Mouse (Mus musculus) liver, adult 2 months (tissue): Measurements from ENCODE around the gene Tmem50b. TPM values are rescaled to one million over a fixed set of nuclear protein-coding genes. Genes with fewer than 3 reads are reported as not detected.

ENCODE experiments used
- DNase-seq: peaks from one replicate; pipeline ENCODE4 v3.0.0-alpha.2; 2011; ENCODE audit warnings: low read depth, low spot score; ENCODE audit errors: extremely low read depth
- H3K27ac ChIP-seq: fragments of 200-500 bp; replicated peaks from 2 replicates; pipeline ENCODE4 v1.5.1; 2012; ENCODE audit warnings: low read depth, mild to moderate bottlenecking, control low read depth, inconsistent platforms, low read length; ENCODE audit not compliant: insufficient read depth
- H3K27me3 ChIP-seq: fragments of 200-500 bp; 2 replicates; pipeline ENCODE4 v1.6.1; 2012; ENCODE audit warnings: mild to moderate bottlenecking, moderate library complexity, low read length, inconsistent platforms; ENCODE audit not compliant: control insufficient read depth, insufficient read depth
- H3K36me3 ChIP-seq: fragments of 200-500 bp; 2 replicates; pipeline ENCODE4 v1.6.1; 2012; ENCODE audit warnings: low read length, inconsistent platforms; ENCODE audit not compliant: control insufficient read depth, insufficient read depth
- H3K4me1 ChIP-seq: fragments of 200-500 bp; 2 replicates; pipeline ENCODE4 v1.6.1; 2011; ENCODE audit warnings: low read length; ENCODE audit not compliant: control insufficient read depth, insufficient read depth
- H3K4me3 ChIP-seq: fragments of 200-500 bp; 2 replicates; pipeline ENCODE4 v1.5.1; 2011; ENCODE audit warnings: low read depth, mild to moderate bottlenecking, control low read depth, low read length, moderate library complexity; ENCODE audit not compliant: insufficient read depth
- H3K79me2 ChIP-seq: fragments of 200-500 bp; 2 replicates; pipeline ENCODE4 v1.6.1; 2012; ENCODE audit warnings: inconsistent platforms, mild to moderate bottlenecking, low read length, moderate library complexity; ENCODE audit not compliant: control insufficient read depth, insufficient read depth
- H3K9ac ChIP-seq: fragments of 200-500 bp; 2 replicates; pipeline ENCODE4 v1.6.1; 2012; ENCODE audit warnings: low read depth, mild to moderate bottlenecking, control low read depth, inconsistent platforms, low read length
- CTCF ChIP-seq: fragments of 200-500 bp; IDR thresholded peaks from 2 replicates; pipeline ENCODE4 v1.5.1; 2011; ENCODE audit warnings: low read depth, low read length, control low read depth
- POLR2A ChIP-seq: fragments of 200-500 bp; IDR thresholded peaks from 2 replicates; pipeline ENCODE4 v1.6.1; 2011; ENCODE audit warnings: low read length, control low read depth; ENCODE audit not compliant: insufficient read depth; ENCODE audit errors: extremely low read depth
- WGBS: fragments of 180-500 bp; shearing (Covaris S2); methylation state at CpG from one replicate; pipeline ENCODE4 v1.1.7; 2018; 5-methylcytosine and 5-hydroxymethylcytosine counted together
- polyA plus RNA-seq: library from polyadenylated mRNA; depleted of rRNA; stranded (reverse); fragments of >200 nt; gene quantifications from 2 replicates; pipeline ENCODE4 v1.2.3, GENCODE M21; 2012
- total RNA-seq: library from RNA; depleted of rRNA; stranded (reverse); fragments of >200 nt; gene quantifications from 2 replicates; pipeline ENCODE4 v1.2.3, GENCODE M21; 2014

Tmem50b gene
- total and polyA plus RNA-seq, 2 experiments = 3.0 to 6.2 TPM

DNA sequence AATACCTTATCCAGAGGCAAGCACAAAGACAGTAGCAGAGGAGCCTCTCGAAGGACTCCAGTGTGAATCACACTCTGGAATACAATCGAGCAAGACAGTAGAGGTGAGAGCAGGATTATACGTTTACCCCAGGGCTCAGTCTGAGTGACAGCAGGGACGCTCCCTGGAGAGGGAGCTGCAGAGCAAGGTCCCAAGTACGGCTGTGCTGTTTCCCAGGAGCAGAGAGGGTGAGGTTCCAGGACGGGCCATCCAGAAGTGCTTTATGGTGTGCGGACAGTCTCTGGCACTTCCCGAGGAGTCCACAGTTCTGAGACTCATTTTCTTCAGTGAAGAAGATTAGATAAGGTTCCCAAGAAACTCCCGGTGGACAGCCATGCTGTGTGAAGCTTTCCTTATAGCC is 45.5 kb downstream of the Tmem50b start:
- Histone ChIP-seq H3K4me1 (peaks cover 6% of the 10 kb centered on the region), H3K36me3 (peaks cover 5% of the 10 kb centered on the region; the same call in 1 of the 2 replicates), H3K27me3 (no peaks in the 10 kb centered on the region), H3K4me3 (no peak overlapping the region), H3K9ac (no peak overlapping the region), H3K27ac (no peak overlapping the region), H3K79me2 (peaks cover 12% of the 10 kb centered on the region; the same call in 1 of the 2 replicates)
- TF ChIP-seq CTCF = no peak
- no peak for TF ChIP-seq POLR2A
- DNase-seq = no peak
- 78% methylated on average over 9 of the region's 9 CpGs for WGBS

- H3K27me3 ChIP-seq = no peaks in the 10 kb centered on the region
- H3K79me2 ChIP-seq = peaks cover 12% of the 10 kb centered on the region; the same call in 1 of the 2 replicates
- TF ChIP-seq CTCF (no peak), POLR2A (no peak)
- WGBS = 72% methylated on average over 10 of the region's 10 CpGs
- peaks cover 5% of the 10 kb centered on the region; the same call in 1 of the 2 replicates for H3K36me3 ChIP-seq
- H3K4me3 ChIP-seq = no peak overlapping the region
- no peak overlapping the region for H3K9ac ChIP-seq
- DNase-seq = no peak
- no peak overlapping the region for H3K27ac ChIP-seq
- peaks cover 6% of the 10 kb centered on the region for H3K4me1 ChIP-seq
Measured at GRCm38 (mm10) chr16:91551081-91551524, 46.5 kb downstream of the Tmem50b start.

- no peak for DNase-seq
- no peaks in the 10 kb centered on the region for H3K27me3 ChIP-seq
- TF ChIP-seq CTCF (no peak), POLR2A (no peak)
- peaks cover 11% of the 10 kb centered on the region for H3K4me1 ChIP-seq
- WGBS = 73% methylated on average over 5 of the region's 5 CpGs
- no peak overlapping the region for H3K9ac ChIP-seq
- H3K27ac ChIP-seq = no peak overlapping the region
- H3K36me3 ChIP-seq = no peaks in the 10 kb centered on the region
- H3K4me3 ChIP-seq = no peak overlapping the region
- H3K79me2 ChIP-seq = peaks cover 7% of the 10 kb centered on the region; the same call in 1 of the 2 replicates
Measured at GRCm38 (mm10) chr16:91549616-91550015, 48.0 kb downstream of the Tmem50b start.

GRCm38 (mm10) chr16:91548996-91549395 is 48.6 kb downstream of the Tmem50b start:
- Histone ChIP-seq H3K79me2 (peaks cover 7% of the 10 kb centered on the region; the same call in 1 of the 2 replicates), H3K27ac (no peak overlapping the region), H3K4me1 (peaks cover 11% of the 10 kb centered on the region), H3K27me3 (no peaks in the 10 kb centered on the region), H3K36me3 (no peaks in the 10 kb centered on the region), H3K4me3 (0 out of 2 replicates have a peak overlapping the region, but pooled peaks have one; percentile 5), H3K9ac (no peak overlapping the region)
- no peak for DNase-seq
- TF ChIP-seq POLR2A = no peak
- TF ChIP-seq CTCF = no peak
- WGBS = 75% methylated on average over 2 of the region's 2 CpGs

- Histone ChIP-seq H3K4me1 (peaks cover 11% of the 10 kb centered on the region), H3K27ac (no peak overlapping the region), H3K9ac (0 out of 2 replicates have a peak overlapping the region, but pooled peaks have one; percentile 7), H3K36me3 (no peaks in the 10 kb centered on the region), H3K27me3 (no peaks in the 10 kb centered on the region), H3K79me2 (peaks cover 7% of the 10 kb centered on the region; the same call in 1 of the 2 replicates), H3K4me3 (peak overlapping the region; percentile 5; the same call in 1 of the 2 replicates)
- TF ChIP-seq POLR2A (no peak), CTCF (no peak)
- 52% methylated on average over 5 of the region's 5 CpGs for WGBS
- DNase-seq = no peak
Measured at GRCm38 (mm10) chr16:91548586-91548985, 49.0 kb downstream of the Tmem50b start.

- H3K4me1 ChIP-seq = peaks cover 11% of the 10 kb centered on the region
- H3K9ac ChIP-seq = no peak overlapping the region
Measured at GRCm38 (mm10) chr16:91547974-91548373, 49.6 kb downstream of the Tmem50b start.

More at GRCm38 (mm10) chr16:91547974-91548373, 49.6 kb downstream of the Tmem50b start:
- H3K36me3 ChIP-seq = no peaks in the 10 kb centered on the region
- TF ChIP-seq POLR2A (no peak), CTCF (no peak)
- peaks cover 7% of the 10 kb centered on the region; the same call in 1 of the 2 replicates for H3K79me2 ChIP-seq
- peak; percentile 55 for DNase-seq
- no peaks in the 10 kb centered on the region for H3K27me3 ChIP-seq
- 11% methylated on average over 5 of the region's 5 CpGs for WGBS
- no peak overlapping the region; the same call in 1 of the 2 replicates for H3K4me3 ChIP-seq
- H3K27ac ChIP-seq = 0 out of 2 replicates have a peak overlapping the region, but pooled peaks have one; percentile 34
